Mouse (Mus musculus): ENCODE data around the gene Olfr1218. TPM values are rescaled to one million over a fixed set of nuclear protein-coding genes. Genes with fewer than 3 reads are reported as not detected.

Gene Olfr1218
- total and polyA plus RNA-seq, 2 experiments from 2014 or later: not detected

DNA sequence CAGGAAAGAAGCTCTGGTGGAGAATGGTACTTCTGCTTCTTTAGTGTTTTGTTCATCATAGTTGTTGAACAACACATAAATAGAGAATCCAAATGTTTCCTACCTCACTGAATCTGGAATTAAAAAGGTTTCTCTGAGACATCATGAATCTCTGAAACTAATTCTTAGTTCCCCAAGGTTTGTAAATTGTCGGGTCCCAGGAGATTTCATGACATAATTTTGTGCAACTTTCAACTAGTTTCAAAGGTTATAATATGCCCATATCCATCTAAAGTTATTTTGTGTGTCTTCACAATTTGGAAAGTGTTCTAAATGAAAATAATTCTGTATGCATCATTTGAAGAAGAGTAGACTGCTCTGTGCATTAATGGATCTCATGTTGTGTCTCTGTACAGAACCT, 42.7 kb downstream of the Olfr1218 start, which contains the start of gene Olfr1216:
Gene Olfr1216 (minus strand): TSS at position 101 of the 400 bp plus-strand sequence.
- no peak within 1 kb of the TSS for H3K4me2 ChIP-seq (ENCODE audit: low read depth, low read length)
- no peak within 1 kb of the TSS for H3K4me3 ChIP-seq (ENCODE audit: low read length)
- ATAC-seq: no peak
- H3K36me3 ChIP-seq (ENCODE audit: insufficient read depth, low read length): no peaks in the 10 kb centered on the region
- WGBS: 82% methylated on average over 1 of the region's 1 CpGs
- no peak within 1 kb of the TSS for H3K27ac ChIP-seq
- no peak within 1 kb of the TSS for H3K9ac ChIP-seq (replicated peaks; ENCODE audit: low read length)
- DNase-seq (ENCODE audit: low spot score): no peak
- no peaks in the 10 kb centered on the region for H3K27me3 ChIP-seq (ENCODE audit: insufficient read depth, low read length)
- no peaks in the 10 kb centered on the region for H3K4me1 ChIP-seq (ENCODE audit: insufficient read depth, low read length)
- TF ChIP-seq CTCF (IDR thresholded peaks at IDR 0.05; ENCODE audit: low read depth): no peak
- no peaks in the 10 kb centered on the region for H3K9me3 ChIP-seq (ENCODE audit: low read length)

DNA sequence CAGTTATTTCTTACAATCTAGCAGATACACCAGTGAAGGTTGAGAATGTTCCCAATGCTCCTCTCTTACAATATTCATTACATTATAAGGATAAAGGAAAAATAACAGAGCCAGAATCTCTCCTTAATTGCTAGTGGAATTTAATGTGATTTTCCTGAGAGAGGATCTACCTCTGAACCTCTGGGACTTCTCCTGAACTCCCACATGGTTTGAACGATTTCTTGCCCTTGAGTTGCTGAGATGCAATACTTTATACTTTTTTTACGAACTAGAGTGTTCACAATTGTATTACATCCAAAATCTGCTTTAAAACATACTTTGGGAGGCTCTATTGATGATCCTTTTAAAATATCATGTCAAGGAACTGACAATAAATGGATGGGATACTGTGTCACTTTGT, 54.1 kb downstream of the Olfr1218 start, which contains the start of gene Olfr1215:
Gene Olfr1215 (minus strand): TSS at position 101 of the 400 bp plus-strand sequence.
- DNase-seq (ENCODE audit: low spot score) (no peak), ATAC-seq (no peak)
- no peak within 1 kb of the TSS for H3K4me2 ChIP-seq (ENCODE audit: low read depth, low read length)
- H3K36me3 ChIP-seq (ENCODE audit: insufficient read depth, low read length): no peaks in the 10 kb centered on the region
- no peaks in the 10 kb centered on the region for H3K27me3 ChIP-seq (ENCODE audit: insufficient read depth, low read length)
- no peaks in the 10 kb centered on the region for H3K4me1 ChIP-seq (ENCODE audit: insufficient read depth, low read length)
- 62% methylated on average over 2 of the region's 2 CpGs for WGBS
- H3K4me3 ChIP-seq (ENCODE audit: low read length): no peak within 1 kb of the TSS
- no peak within 1 kb of the TSS for H3K27ac ChIP-seq
- TF ChIP-seq CTCF (IDR thresholded peaks at IDR 0.05; ENCODE audit: low read depth): no peak
- no peaks in the 10 kb centered on the region for H3K9me3 ChIP-seq (ENCODE audit: low read length)
- H3K9ac ChIP-seq (replicated peaks; ENCODE audit: low read length): no peak within 1 kb of the TSS

Other genes with a start within 250 kb of the Olfr1218 start
- gene Olfr1202, start 246.7 kb downstream of the Olfr1218 start, total RNA-seq (2014; rRNA removed): not detected in 2 replicates
- not detected in 2 replicates for gene Olfr1202, start 246.7 kb downstream of the Olfr1218 start, polyA plus RNA-seq (2015; fragmentation: Nextera tagmentation; extraction: Ambion mirVana)
- gene Olfr1205, start 231.4 kb downstream of the Olfr1218 start, total RNA-seq (2014; rRNA removed): not detected in 2 replicates
- not detected in 2 replicates for gene Olfr1205, start 231.4 kb downstream of the Olfr1218 start, polyA plus RNA-seq (2015; fragmentation: Nextera tagmentation; extraction: Ambion mirVana)
- gene Olfr1204, start 211.9 kb downstream of the Olfr1218 start, total RNA-seq (2014; rRNA removed): not detected in 2 replicates
- not detected in 2 replicates for gene Olfr1204, start 211.9 kb downstream of the Olfr1218 start, polyA plus RNA-seq (2015; fragmentation: Nextera tagmentation; extraction: Ambion mirVana)
- not detected in 2 replicates for gene Olfr1206, start 198.0 kb downstream of the Olfr1218 start, total RNA-seq (2014; rRNA removed)
- not detected in 2 replicates for gene Olfr1206, start 198.0 kb downstream of the Olfr1218 start, polyA plus RNA-seq (2015; fragmentation: Nextera tagmentation; extraction: Ambion mirVana)
- not detected in 2 replicates for gene Olfr1208, start 158.9 kb downstream of the Olfr1218 start, total RNA-seq (2014; rRNA removed)
- not detected in 2 replicates for gene Olfr1208, start 158.9 kb downstream of the Olfr1218 start, polyA plus RNA-seq (2015; fragmentation: Nextera tagmentation; extraction: Ambion mirVana)
- not detected in 2 replicates for gene Olfr1209, start 146.0 kb downstream of the Olfr1218 start, total RNA-seq (2014; rRNA removed)
- not detected in 2 replicates for gene Olfr1209, start 146.0 kb downstream of the Olfr1218 start, polyA plus RNA-seq (2015; fragmentation: Nextera tagmentation; extraction: Ambion mirVana)
- gene Olfr1211, start 123.1 kb downstream of the Olfr1218 start, total RNA-seq (2014; rRNA removed): not detected in 2 replicates
- gene Olfr1211, start 123.1 kb downstream of the Olfr1218 start, polyA plus RNA-seq (2015; fragmentation: Nextera tagmentation; extraction: Ambion mirVana): not detected in 2 replicates
- not detected in 2 replicates for gene Olfr1212, start 107.2 kb downstream of the Olfr1218 start, total RNA-seq (2014; rRNA removed)
- not detected in 2 replicates for gene Olfr1212, start 107.2 kb downstream of the Olfr1218 start, polyA plus RNA-seq (2015; fragmentation: Nextera tagmentation; extraction: Ambion mirVana)
- gene Gm13762, start 80.9 kb downstream of the Olfr1218 start, total RNA-seq (2014; rRNA removed): not detected in 2 replicates
- gene Gm13762, start 80.9 kb downstream of the Olfr1218 start, polyA plus RNA-seq (2015; fragmentation: Nextera tagmentation; extraction: Ambion mirVana): not detected in 2 replicates
- gene Olfr1214, start 68.5 kb downstream of the Olfr1218 start, total RNA-seq (2014; rRNA removed): not detected in 2 replicates
- gene Olfr1214, start 68.5 kb downstream of the Olfr1218 start, polyA plus RNA-seq (2015; fragmentation: Nextera tagmentation; extraction: Ambion mirVana): not detected in 2 replicates
- not detected in 2 replicates for gene Olfr1215, start 54.2 kb downstream of the Olfr1218 start, total RNA-seq (2014; rRNA removed)
- gene Olfr1215, start 54.2 kb downstream of the Olfr1218 start, polyA plus RNA-seq (2015; fragmentation: Nextera tagmentation; extraction: Ambion mirVana): not detected in 2 replicates
- gene Olfr1216, start 42.8 kb downstream of the Olfr1218 start, total RNA-seq (2014; rRNA removed): not detected in 2 replicates
- not detected in 2 replicates for gene Olfr1216, start 42.8 kb downstream of the Olfr1218 start, polyA plus RNA-seq (2015; fragmentation: Nextera tagmentation; extraction: Ambion mirVana)
- gene Olfr1217, start 29.1 kb downstream of the Olfr1218 start, total RNA-seq (2014; rRNA removed): not detected in 2 replicates
- not detected in 2 replicates for gene Olfr1217, start 29.1 kb downstream of the Olfr1218 start, polyA plus RNA-seq (2015; fragmentation: Nextera tagmentation; extraction: Ambion mirVana)
- not detected in 2 replicates for gene Olfr1219, start 22.3 kb upstream of the Olfr1218 start, total RNA-seq (2014; rRNA removed)
- gene Olfr1219, start 22.3 kb upstream of the Olfr1218 start, polyA plus RNA-seq (2015; fragmentation: Nextera tagmentation; extraction: Ambion mirVana): not detected in 2 replicates
- not detected in 2 replicates for gene Olfr1220, start 45.6 kb upstream of the Olfr1218 start, total RNA-seq (2014; rRNA removed)
- not detected in 2 replicates for gene Olfr1220, start 45.6 kb upstream of the Olfr1218 start, polyA plus RNA-seq (2015; fragmentation: Nextera tagmentation; extraction: Ambion mirVana)
- not detected in 2 replicates for gene Olfr1221, start 56.1 kb upstream of the Olfr1218 start, total RNA-seq (2014; rRNA removed)
- gene Olfr1221, start 56.1 kb upstream of the Olfr1218 start, polyA plus RNA-seq (2015; fragmentation: Nextera tagmentation; extraction: Ambion mirVana): not detected in 2 replicates
- gene Olfr1222, start 71.9 kb upstream of the Olfr1218 start, total RNA-seq (2014; rRNA removed): not detected in 2 replicates
- not detected in 2 replicates for gene Olfr1222, start 71.9 kb upstream of the Olfr1218 start, polyA plus RNA-seq (2015; fragmentation: Nextera tagmentation; extraction: Ambion mirVana)
- not detected in 2 replicates for gene Olfr1223, start 90.4 kb upstream of the Olfr1218 start, total RNA-seq (2014; rRNA removed)
- gene Olfr1223, start 90.4 kb upstream of the Olfr1218 start, polyA plus RNA-seq (2015; fragmentation: Nextera tagmentation; extraction: Ambion mirVana): not detected in 2 replicates
- gene Olfr1224-ps1, start 102.9 kb upstream of the Olfr1218 start, total RNA-seq (2014; rRNA removed): not detected in 2 replicates
- gene Olfr1224-ps1, start 102.9 kb upstream of the Olfr1218 start, polyA plus RNA-seq (2015; fragmentation: Nextera tagmentation; extraction: Ambion mirVana): not detected in 2 replicates
- gene Olfr1225, start 113.5 kb upstream of the Olfr1218 start, total RNA-seq (2014; rRNA removed): not detected in 2 replicates
- not detected in 2 replicates for gene Olfr1225, start 113.5 kb upstream of the Olfr1218 start, polyA plus RNA-seq (2015; fragmentation: Nextera tagmentation; extraction: Ambion mirVana)
- gene Olfr1226, start 138.9 kb upstream of the Olfr1218 start, total RNA-seq (2014; rRNA removed): not detected in 2 replicates
- not detected in 2 replicates for gene Olfr1226, start 138.9 kb upstream of the Olfr1218 start, polyA plus RNA-seq (2015; fragmentation: Nextera tagmentation; extraction: Ambion mirVana)
- not detected in 2 replicates for gene Olfr1228, start 192.9 kb upstream of the Olfr1218 start, total RNA-seq (2014; rRNA removed)
- not detected in 2 replicates for gene Olfr1228, start 192.9 kb upstream of the Olfr1218 start, polyA plus RNA-seq (2015; fragmentation: Nextera tagmentation; extraction: Ambion mirVana)
- gene Olfr1229, start 226.8 kb upstream of the Olfr1218 start, total RNA-seq (2014; rRNA removed): not detected in 2 replicates
- not detected in 2 replicates for gene Olfr1229, start 226.8 kb upstream of the Olfr1218 start, polyA plus RNA-seq (2015; fragmentation: Nextera tagmentation; extraction: Ambion mirVana)
- gene Olfr1230, start 236.1 kb upstream of the Olfr1218 start, total RNA-seq (2014; rRNA removed): not detected in 2 replicates
- not detected in 2 replicates for gene Olfr1230, start 236.1 kb upstream of the Olfr1218 start, polyA plus RNA-seq (2015; fragmentation: Nextera tagmentation; extraction: Ambion mirVana)
- not detected in 2 replicates for gene Olfr1231, start 245.9 kb upstream of the Olfr1218 start, total RNA-seq (2014; rRNA removed)
- gene Olfr1231, start 245.9 kb upstream of the Olfr1218 start, polyA plus RNA-seq (2015; fragmentation: Nextera tagmentation; extraction: Ambion mirVana): not detected in 2 replicates

Measured in hindbrain, postnatal 0 days (tissue).